Mouse (Mus musculus): Measurements from ENCODE around the gene Dmxl2. TPM values are rescaled to one million over a fixed set of nuclear protein-coding genes. Genes with fewer than 3 reads are reported as not detected.

The Dmxl2 gene
- polyA plus RNA-seq, 1 experiment from 2014 or later: 6.1 TPM

GRCm38 (mm10) chr9:54335582-54335981, 165.8 kb downstream of the Dmxl2 start:
- Histone ChIP-seq H3K4me3 (ENCODE audit: low read depth, low read length) (no peak overlapping the region), H3K27me3 (replicated peaks; ENCODE audit: control insufficient read depth, insufficient read depth, low read length) (no peaks in the 10 kb centered on the region), H3K9me3 (ENCODE audit: control insufficient read depth, low read length) (no peaks in the 10 kb centered on the region), H3K27ac (ENCODE audit: low read depth) (no peak overlapping the region), H3K4me2 (ENCODE audit: low read length) (no peak overlapping the region), H3K4me1 (replicated peaks; ENCODE audit: control insufficient read depth, insufficient read depth, low read length) (no peaks in the 10 kb centered on the region), H3K9ac (ENCODE audit: low read length) (no peak overlapping the region), H3K36me3 (ENCODE audit: control insufficient read depth, insufficient read depth, low read length) (no peaks in the 10 kb centered on the region)
- ATAC-seq (replicated peaks; ENCODE audit: low FRiP score, low TSS enrichment, low read depth): no peak
- DNase-seq (ENCODE audit: low spot score): no peak
- WGBS: 87% methylated on average over 12 of the region's 12 CpGs

GRCm38 (mm10) chr9:54329201-54329600, 172.2 kb downstream of the Dmxl2 start:
- Histone ChIP-seq H3K4me2 (ENCODE audit: low read length) (no peak overlapping the region), H3K4me3 (ENCODE audit: low read depth, low read length) (no peak overlapping the region), H3K4me1 (replicated peaks; ENCODE audit: control insufficient read depth, insufficient read depth, low read length) (no peaks in the 10 kb centered on the region), H3K9ac (ENCODE audit: low read length) (no peak overlapping the region), H3K27me3 (replicated peaks; ENCODE audit: control insufficient read depth, insufficient read depth, low read length) (no peaks in the 10 kb centered on the region), H3K36me3 (ENCODE audit: control insufficient read depth, insufficient read depth, low read length) (no peaks in the 10 kb centered on the region), H3K27ac (ENCODE audit: low read depth) (no peak overlapping the region), H3K9me3 (ENCODE audit: control insufficient read depth, low read length) (no peaks in the 10 kb centered on the region)
- WGBS: 90% methylated on average over 7 of the region's 7 CpGs
- ATAC-seq (replicated peaks; ENCODE audit: low FRiP score, low TSS enrichment, low read depth) (no peak), DNase-seq (ENCODE audit: low spot score) (no peak)

GRCm38 (mm10) chr9:54323456-54323855, 178.0 kb downstream of the Dmxl2 start:
- Histone ChIP-seq H3K36me3 (ENCODE audit: control insufficient read depth, insufficient read depth, low read length) (no peaks in the 10 kb centered on the region), H3K4me2 (ENCODE audit: low read length) (no peak overlapping the region), H3K9ac (ENCODE audit: low read length) (no peak overlapping the region), H3K27me3 (replicated peaks; ENCODE audit: control insufficient read depth, insufficient read depth, low read length) (no peaks in the 10 kb centered on the region), H3K9me3 (ENCODE audit: control insufficient read depth, low read length) (no peaks in the 10 kb centered on the region), H3K27ac (ENCODE audit: low read depth) (no peak overlapping the region), H3K4me3 (ENCODE audit: low read depth, low read length) (no peak overlapping the region), H3K4me1 (replicated peaks; ENCODE audit: control insufficient read depth, insufficient read depth, low read length) (no peaks in the 10 kb centered on the region)
- ATAC-seq (replicated peaks; ENCODE audit: low FRiP score, low TSS enrichment, low read depth) (no peak), DNase-seq (ENCODE audit: low spot score) (no peak)
- 43% methylated on average over 8 of the region's 8 CpGs for WGBS

GRCm38 (mm10) chr9:54316363-54316762, 185.1 kb downstream of the Dmxl2 start:
- H3K9ac ChIP-seq (ENCODE audit: low read length): no peak overlapping the region
- H3K36me3 ChIP-seq (ENCODE audit: control insufficient read depth, insufficient read depth, low read length): no peaks in the 10 kb centered on the region
- 69% methylated on average over 9 of the region's 9 CpGs for WGBS
- H3K4me3 ChIP-seq (ENCODE audit: low read depth, low read length): no peak overlapping the region
- H3K27ac ChIP-seq (ENCODE audit: low read depth): no peak overlapping the region
- H3K27me3 ChIP-seq (replicated peaks; ENCODE audit: control insufficient read depth, insufficient read depth, low read length): no peaks in the 10 kb centered on the region
- H3K4me2 ChIP-seq (ENCODE audit: low read length): no peak overlapping the region
- H3K4me1 ChIP-seq (replicated peaks; ENCODE audit: control insufficient read depth, insufficient read depth, low read length): no peaks in the 10 kb centered on the region
- ATAC-seq (replicated peaks; ENCODE audit: low FRiP score, low TSS enrichment, low read depth): no peak
- no peaks in the 10 kb centered on the region for H3K9me3 ChIP-seq (ENCODE audit: control insufficient read depth, low read length)
- no peak for DNase-seq (ENCODE audit: low spot score)

Other genes with a start within 250 kb of the Dmxl2 start
- gene Cyp19a1, start 233.5 kb downstream of the Dmxl2 start, polyA plus RNA-seq (2014; fragmentation: Nextera tagmentation; extraction: Ambion mirVana): not detected in 2 replicates
- gene Gldn, start 215.1 kb downstream of the Dmxl2 start, polyA plus RNA-seq (2014; fragmentation: Nextera tagmentation; extraction: Ambion mirVana): not detected in 2 replicates
- not detected in 2 replicates for gene Sh2d7, start 37.4 kb upstream of the Dmxl2 start, polyA plus RNA-seq (2014; fragmentation: Nextera tagmentation; extraction: Ambion mirVana)
- gene Cib2, start 58.6 kb upstream of the Dmxl2 start, polyA plus RNA-seq (2014; fragmentation: Nextera tagmentation; extraction: Ambion mirVana): 15.3 and 19.3 TPM in 2 replicates
- 178 and 181 TPM in 2 replicates for gene Idh3a, start 84.7 kb upstream of the Dmxl2 start, polyA plus RNA-seq (2014; fragmentation: Nextera tagmentation; extraction: Ambion mirVana)
- 0.22 and 0.38 TPM in 2 replicates for gene Acsbg1, start 160.2 kb upstream of the Dmxl2 start, polyA plus RNA-seq (2014; fragmentation: Nextera tagmentation; extraction: Ambion mirVana)
- gene Dnaja4, start 197.2 kb upstream of the Dmxl2 start, polyA plus RNA-seq (2014; fragmentation: Nextera tagmentation; extraction: Ambion mirVana): 3.6 and 5.0 TPM in 2 replicates
- gene Wdr61, start 232.9 kb upstream of the Dmxl2 start, polyA plus RNA-seq (2014; fragmentation: Nextera tagmentation; extraction: Ambion mirVana): 162 and 170 TPM in 2 replicates

Data from intestine, embryonic 14.5 days (tissue).